Mouse (Mus musculus) ES-E14 (cell line): Measurements from ENCODE around the gene Map2k6.

Experiments
- MAFK ChIP-seq: IDR thresholded peaks from 2 replicates; pipeline ENCODE4 v1.6.1; 2014; ENCODE audit warnings: mild to moderate bottlenecking, low read depth, low read length, inconsistent platforms; ENCODE audit not compliant: insufficient read depth
- ZC3H11A ChIP-seq: IDR thresholded peaks from 2 replicates; pipeline ENCODE4 v1.6.1; 2012; ENCODE audit warnings: low read depth, mild to moderate bottlenecking, inconsistent platforms, low read length, borderline replicate concordance
- ZNF384 ChIP-seq: IDR thresholded peaks from 2 replicates; pipeline ENCODE4 v1.6.1; 2012; ENCODE audit warnings: low read depth, low read length, inconsistent platforms

- TF ChIP-seq MAFK: no peak
- TF ChIP-seq ZC3H11A: no peak
- no peak for TF ChIP-seq ZNF384
Measured at GRCm38 (mm10) chr11:110414263-110414662, 15.3 kb downstream of the Map2k6 start.
